Mouse (Mus musculus) stomach, postnatal 0 days (tissue): ENCODE measurements around the gene Ripk4.

Experiments used
- CTCF ChIP-seq: IDR thresholded peaks from 2 replicates; pipeline ENCODE4 v1.5.1; 2016; ENCODE audit warnings: antibody characterized with exemption, low read depth, mild to moderate bottlenecking, moderate library complexity
- EP300 ChIP-seq: optimal IDR thresholded peaks from 2 replicates; pipeline ENCODE3; 2016; ENCODE audit warnings: antibody characterized with exemption

DNA sequence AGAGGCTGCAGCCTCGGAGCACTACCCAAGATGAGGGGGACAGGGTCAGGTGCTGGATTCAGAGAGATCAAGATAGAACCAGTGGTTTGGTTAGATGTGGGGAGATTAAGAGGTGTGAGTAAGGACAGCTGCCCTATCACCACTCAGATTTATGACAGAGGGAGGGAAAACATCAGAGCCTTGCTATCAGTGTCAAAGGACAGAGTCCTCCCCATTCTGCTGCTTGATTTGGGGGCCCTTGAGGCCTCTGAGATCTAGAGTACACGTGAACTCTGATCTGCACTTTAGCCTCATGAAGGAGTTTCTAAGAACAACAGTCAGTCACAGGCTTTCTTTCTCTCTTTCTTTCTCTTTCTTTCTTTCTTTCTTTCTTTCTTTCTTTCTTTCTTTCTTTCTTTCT lies 30.0 kb downstream of the Ripk4 start:
- TF ChIP-seq EP300 (no peak), CTCF (no peak)
